Mouse (Mus musculus): Measurements from ENCODE around the gene Lsg1. TPM values are rescaled to one million over a fixed set of nuclear protein-coding genes. Genes with fewer than 3 reads are reported as not detected.

The Lsg1 gene
- polyA plus RNA-seq, 1 experiment from 2014 or later: 49.3 TPM

DNA sequence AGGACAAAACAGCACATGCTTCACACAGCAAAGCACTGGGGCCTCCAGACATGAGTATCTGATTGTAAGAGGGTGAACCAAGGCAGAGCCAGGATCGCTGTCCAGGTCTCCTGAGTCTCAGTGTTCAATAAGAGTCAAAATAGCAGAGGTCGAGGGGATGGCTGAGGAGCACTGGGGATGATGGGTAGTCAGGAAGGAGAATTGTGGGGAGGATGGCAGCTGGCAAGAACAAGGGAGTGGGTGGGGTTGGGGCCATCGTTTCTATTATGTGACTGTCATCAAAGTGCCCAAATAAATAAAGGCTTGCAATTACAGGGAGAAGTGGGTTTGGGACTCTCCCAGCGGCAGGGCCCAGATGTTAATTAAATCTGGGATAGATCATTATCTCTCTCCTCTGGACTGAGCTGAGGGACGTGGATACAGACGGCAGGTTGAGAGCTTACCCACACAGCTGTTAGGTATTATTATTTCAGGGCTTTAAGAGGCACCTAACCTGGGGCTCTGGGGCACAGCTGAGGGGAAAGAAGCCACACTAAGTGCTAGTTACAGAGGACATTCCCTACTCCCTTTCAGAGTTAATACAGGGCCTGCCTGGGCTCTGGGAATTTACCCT lies 27.4 kb upstream of the Lsg1 start:
- H3K9me3 ChIP-seq (ENCODE audit: control insufficient read depth, low read length): no peaks in the 10 kb centered on the region
- ATAC-seq: no peak
- H3K27ac ChIP-seq (ENCODE audit: low read length): no peak overlapping the region
- H3K4me3 ChIP-seq (ENCODE audit: low read length): no peak overlapping the region
- no peaks in the 10 kb centered on the region for H3K4me1 ChIP-seq (ENCODE audit: control insufficient read depth, insufficient read depth, low read length)
- WGBS: 50% methylated on average over 6 of the region's 6 CpGs
- no peaks in the 10 kb centered on the region for H3K27me3 ChIP-seq (replicated peaks; ENCODE audit: control insufficient read depth, insufficient read depth, low read length)
- H3K9ac ChIP-seq (ENCODE audit: low read depth, low read length): no peak overlapping the region
- no peaks in the 10 kb centered on the region for H3K36me3 ChIP-seq (ENCODE audit: control insufficient read depth, insufficient read depth, low read length)
- no peak overlapping the region for H3K4me2 ChIP-seq (ENCODE audit: low read depth, low read length)

DNA sequence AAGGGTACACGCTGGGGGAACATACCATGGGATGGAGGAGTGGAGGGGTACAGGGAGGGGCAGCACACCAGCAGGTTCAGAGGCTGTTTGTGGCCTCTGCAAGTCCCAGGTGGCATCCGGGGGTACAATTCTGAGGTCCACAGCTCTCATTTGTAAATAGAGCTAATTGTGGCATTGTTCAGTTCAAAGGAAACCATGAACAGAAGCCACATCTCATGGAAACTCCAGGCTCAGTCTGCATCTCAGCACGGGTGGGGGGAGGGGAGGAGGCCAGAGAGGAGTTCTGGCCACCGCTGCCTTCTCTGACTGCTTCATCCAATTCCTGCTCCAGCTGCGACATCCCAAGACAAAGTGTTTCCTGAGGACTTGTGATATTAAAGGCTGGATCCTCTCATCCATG lies 26.7 kb upstream of the Lsg1 start:
- Histone ChIP-seq H3K4me2 (ENCODE audit: low read depth, low read length) (no peak overlapping the region), H3K4me1 (ENCODE audit: control insufficient read depth, insufficient read depth, low read length) (no peaks in the 10 kb centered on the region), H3K4me3 (ENCODE audit: low read length) (no peak overlapping the region), H3K27ac (ENCODE audit: low read length) (no peak overlapping the region), H3K9me3 (ENCODE audit: control insufficient read depth, low read length) (no peaks in the 10 kb centered on the region), H3K9ac (ENCODE audit: low read depth, low read length) (no peak overlapping the region), H3K27me3 (replicated peaks; ENCODE audit: control insufficient read depth, insufficient read depth, low read length) (no peaks in the 10 kb centered on the region), H3K36me3 (ENCODE audit: control insufficient read depth, insufficient read depth, low read length) (no peaks in the 10 kb centered on the region)
- 36% methylated on average over 5 of the region's 5 CpGs for WGBS
- no peak for ATAC-seq

DNA sequence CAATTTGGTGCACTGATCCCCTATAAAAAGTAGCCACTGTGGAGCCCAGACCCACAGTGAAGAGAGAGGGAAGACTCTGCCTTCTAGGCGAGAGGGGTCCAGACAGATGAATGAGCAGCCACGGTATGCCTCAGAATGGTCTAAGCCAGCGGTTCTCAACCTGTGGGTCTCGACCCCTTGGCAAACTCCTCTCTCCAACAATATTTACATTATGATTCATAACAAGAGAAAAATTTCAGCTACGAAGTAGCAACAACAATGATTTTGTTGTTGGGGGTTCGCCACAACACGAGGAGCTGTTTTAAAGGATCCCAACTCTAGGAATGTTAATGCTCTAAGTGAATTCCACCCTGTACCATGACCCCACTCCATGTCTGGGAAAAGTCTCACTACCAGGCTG lies 25.7 kb upstream of the Lsg1 start:
- Histone ChIP-seq H3K4me2 (ENCODE audit: low read depth, low read length) (no peak overlapping the region), H3K27me3 (replicated peaks; ENCODE audit: control insufficient read depth, insufficient read depth, low read length) (no peaks in the 10 kb centered on the region), H3K9ac (ENCODE audit: low read depth, low read length) (no peak overlapping the region), H3K9me3 (ENCODE audit: control insufficient read depth, low read length) (no peaks in the 10 kb centered on the region), H3K27ac (ENCODE audit: low read length) (no peak overlapping the region), H3K4me3 (ENCODE audit: low read length) (no peak overlapping the region), H3K36me3 (ENCODE audit: control insufficient read depth, insufficient read depth, low read length) (no peaks in the 10 kb centered on the region), H3K4me1 (ENCODE audit: control insufficient read depth, insufficient read depth, low read length) (no peaks in the 10 kb centered on the region)
- no peak for ATAC-seq
- WGBS: 73% methylated on average over 7 of the region's 7 CpGs

DNA sequence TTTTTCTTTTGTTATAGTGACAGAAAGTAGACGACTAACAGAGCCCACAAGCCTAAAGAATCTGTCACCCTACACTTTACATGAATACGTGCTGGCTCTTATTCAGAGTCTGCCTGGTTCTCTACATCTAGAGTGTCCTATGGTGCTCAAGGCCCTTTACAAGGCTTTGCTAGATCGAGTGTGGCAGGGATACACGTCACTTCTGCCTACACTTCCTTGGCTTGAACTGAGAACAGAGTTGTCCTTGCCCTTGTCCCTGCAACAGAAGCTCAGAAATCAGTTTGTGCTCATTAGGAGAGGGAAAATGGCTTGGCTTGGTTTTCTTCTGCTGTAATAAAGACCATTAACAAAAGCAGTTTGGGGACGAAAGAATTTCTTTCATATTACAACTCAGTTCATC lies 23.9 kb upstream of the Lsg1 start:
- Histone ChIP-seq H3K4me3 (ENCODE audit: low read length) (no peak overlapping the region), H3K27ac (ENCODE audit: low read length) (no peak overlapping the region), H3K4me1 (ENCODE audit: control insufficient read depth, insufficient read depth, low read length) (no peaks in the 10 kb centered on the region), H3K27me3 (replicated peaks; ENCODE audit: control insufficient read depth, insufficient read depth, low read length) (no peaks in the 10 kb centered on the region), H3K4me2 (ENCODE audit: low read depth, low read length) (no peak overlapping the region), H3K9me3 (ENCODE audit: control insufficient read depth, low read length) (no peaks in the 10 kb centered on the region), H3K9ac (ENCODE audit: low read depth, low read length) (no peak overlapping the region), H3K36me3 (ENCODE audit: control insufficient read depth, insufficient read depth, low read length) (no peaks in the 10 kb centered on the region)
- WGBS: 78% methylated on average over 5 of the region's 5 CpGs
- ATAC-seq: no peak

DNA sequence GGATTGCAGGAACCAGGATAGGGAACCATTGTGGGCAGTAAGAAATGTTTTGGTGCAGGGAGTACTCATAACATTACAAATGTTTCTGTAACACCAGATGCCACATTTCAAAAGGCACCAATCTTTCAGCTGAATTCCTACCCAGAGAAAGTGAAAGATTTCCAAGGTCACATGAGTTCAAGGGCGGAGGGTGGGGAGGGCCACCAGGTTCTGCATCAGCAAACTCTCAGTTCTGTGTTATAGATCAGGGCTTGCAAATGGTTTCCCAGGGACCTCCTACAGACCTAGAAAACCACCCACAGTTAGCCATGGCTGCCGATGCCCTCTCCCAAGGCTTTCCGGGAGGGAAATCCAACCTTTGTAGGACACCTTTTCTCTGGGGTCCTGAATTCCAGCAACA lies 20.5 kb upstream of the Lsg1 start:
- Histone ChIP-seq H3K4me2 (ENCODE audit: low read depth, low read length) (no peak overlapping the region), H3K4me1 (ENCODE audit: control insufficient read depth, insufficient read depth, low read length) (0 out of 2 replicates have a peak, but pooled peaks cover under 1% of the 10 kb centered on the region), H3K4me3 (ENCODE audit: low read length) (no peak overlapping the region), H3K27me3 (replicated peaks; ENCODE audit: control insufficient read depth, insufficient read depth, low read length) (no peaks in the 10 kb centered on the region), H3K36me3 (ENCODE audit: control insufficient read depth, insufficient read depth, low read length) (no peaks in the 10 kb centered on the region), H3K9ac (ENCODE audit: low read depth, low read length) (no peak overlapping the region), H3K27ac (ENCODE audit: low read length) (no peak overlapping the region), H3K9me3 (ENCODE audit: control insufficient read depth, low read length) (no peaks in the 10 kb centered on the region)
- 86% methylated on average over 3 of the region's 3 CpGs for WGBS
- ATAC-seq: no peak

DNA sequence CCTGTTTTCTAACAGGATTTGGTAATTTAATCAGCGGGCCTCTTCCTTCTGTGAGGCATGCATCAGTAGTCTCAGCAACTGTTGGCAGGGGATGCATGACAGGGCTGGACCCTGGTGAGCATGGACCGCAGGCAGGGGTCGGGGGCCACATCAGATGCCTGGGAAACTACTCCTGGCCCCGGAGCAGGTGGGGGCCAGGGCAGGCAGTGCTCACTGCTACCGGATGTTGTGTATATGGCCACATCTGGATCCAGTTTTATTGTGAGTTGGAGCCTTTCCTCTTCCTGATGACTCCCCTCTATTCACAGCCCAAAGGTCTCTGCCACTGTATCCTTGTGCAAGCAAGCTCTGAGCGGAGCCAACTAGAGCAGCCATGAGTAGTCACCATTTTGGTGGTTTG lies 18.1 kb upstream of the Lsg1 start:
- Histone ChIP-seq H3K27ac (ENCODE audit: low read length) (no peak overlapping the region), H3K36me3 (ENCODE audit: control insufficient read depth, insufficient read depth, low read length) (no peaks in the 10 kb centered on the region), H3K27me3 (replicated peaks; ENCODE audit: control insufficient read depth, insufficient read depth, low read length) (peaks cover 12% of the 10 kb centered on the region), H3K4me1 (ENCODE audit: control insufficient read depth, insufficient read depth, low read length) (peaks cover 9% of the 10 kb centered on the region; the same call in 1 of the 2 replicates), H3K9ac (ENCODE audit: low read depth, low read length) (no peak overlapping the region), H3K9me3 (ENCODE audit: control insufficient read depth, low read length) (no peaks in the 10 kb centered on the region), H3K4me3 (ENCODE audit: low read length) (no peak overlapping the region), H3K4me2 (ENCODE audit: low read depth, low read length) (no peak overlapping the region)
- no peak for ATAC-seq
- WGBS: 73% methylated on average over 6 of the region's 6 CpGs

DNA sequence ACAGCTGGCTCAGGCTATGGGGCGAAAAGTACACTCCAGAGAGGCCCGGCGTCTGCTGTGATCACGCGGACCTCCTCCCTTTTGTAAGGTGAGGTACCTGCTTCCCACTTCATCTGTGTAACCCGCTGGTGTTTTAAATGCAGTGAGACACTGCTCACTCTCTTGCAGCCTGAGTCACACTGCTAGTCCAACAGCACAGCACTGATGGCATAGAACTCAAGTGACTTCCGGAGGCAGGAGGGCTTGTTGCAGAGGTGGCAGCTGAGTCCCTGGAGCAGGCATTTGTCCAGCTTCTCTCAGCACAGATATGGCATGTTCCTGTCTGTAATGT lies 17.4 kb upstream of the Lsg1 start:
- Histone ChIP-seq H3K9ac (ENCODE audit: low read depth, low read length) (no peak overlapping the region), H3K4me2 (ENCODE audit: low read depth, low read length) (no peak overlapping the region), H3K27me3 (replicated peaks; ENCODE audit: control insufficient read depth, insufficient read depth, low read length) (peaks cover 12% of the 10 kb centered on the region), H3K27ac (ENCODE audit: low read length) (no peak overlapping the region), H3K4me1 (ENCODE audit: control insufficient read depth, insufficient read depth, low read length) (peaks cover 9% of the 10 kb centered on the region; the same call in 1 of the 2 replicates), H3K9me3 (ENCODE audit: control insufficient read depth, low read length) (no peaks in the 10 kb centered on the region), H3K36me3 (ENCODE audit: control insufficient read depth, insufficient read depth, low read length) (no peaks in the 10 kb centered on the region), H3K4me3 (ENCODE audit: low read length) (no peak overlapping the region)
- 78% methylated on average over 7 of the region's 7 CpGs for WGBS
- ATAC-seq: no peak

DNA sequence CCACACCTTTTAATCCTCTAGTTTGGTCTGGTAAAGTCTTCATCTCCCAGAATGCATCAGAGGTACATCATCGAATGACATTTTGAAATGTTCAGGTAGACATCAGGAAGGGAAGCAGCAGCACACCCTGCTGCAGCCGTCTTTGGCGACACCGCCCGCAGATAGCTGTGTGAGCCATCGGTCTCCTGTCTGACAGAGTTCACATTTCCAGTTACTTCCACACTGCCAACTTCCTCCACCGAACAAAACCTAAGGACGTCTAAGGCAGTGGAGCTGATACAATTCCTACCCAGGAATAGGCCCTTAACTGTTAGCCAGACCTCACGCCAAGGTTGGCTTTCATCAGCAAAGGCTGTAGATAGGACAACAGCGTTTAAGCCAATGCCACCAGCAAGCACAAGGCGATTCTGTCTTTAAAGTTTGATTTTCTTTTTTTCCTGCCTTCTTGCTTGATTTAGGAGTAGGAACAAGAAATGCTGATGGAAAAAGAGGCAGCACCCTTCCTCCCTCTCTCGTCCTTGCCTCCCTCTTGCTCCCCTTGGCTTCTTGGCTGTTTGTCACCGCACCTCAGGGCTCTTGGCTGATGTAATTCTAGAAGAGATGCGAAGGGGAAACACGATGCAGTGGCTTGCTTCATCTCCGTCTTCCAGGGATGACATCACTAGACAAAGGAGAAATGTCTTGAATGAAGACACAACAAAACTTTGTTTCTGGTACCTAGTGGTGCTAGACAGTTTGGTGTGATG lies 16.8 kb upstream of the Lsg1 start:
- no peak overlapping the region for H3K4me3 ChIP-seq (ENCODE audit: low read length)
- no peak overlapping the region for H3K27ac ChIP-seq (ENCODE audit: low read length)
- no peaks in the 10 kb centered on the region for H3K36me3 ChIP-seq (ENCODE audit: control insufficient read depth, insufficient read depth, low read length)
- peaks cover 9% of the 10 kb centered on the region; the same call in 1 of the 2 replicates for H3K4me1 ChIP-seq (ENCODE audit: control insufficient read depth, insufficient read depth, low read length)
- WGBS: 80% methylated on average over 16 of the region's 16 CpGs
- no peak for ATAC-seq
- no peak overlapping the region for H3K9ac ChIP-seq (ENCODE audit: low read depth, low read length)
- H3K4me2 ChIP-seq (ENCODE audit: low read depth, low read length): no peak overlapping the region
- no peaks in the 10 kb centered on the region for H3K9me3 ChIP-seq (ENCODE audit: control insufficient read depth, low read length)
- H3K27me3 ChIP-seq (replicated peaks; ENCODE audit: control insufficient read depth, insufficient read depth, low read length): peaks cover 12% of the 10 kb centered on the region

DNA sequence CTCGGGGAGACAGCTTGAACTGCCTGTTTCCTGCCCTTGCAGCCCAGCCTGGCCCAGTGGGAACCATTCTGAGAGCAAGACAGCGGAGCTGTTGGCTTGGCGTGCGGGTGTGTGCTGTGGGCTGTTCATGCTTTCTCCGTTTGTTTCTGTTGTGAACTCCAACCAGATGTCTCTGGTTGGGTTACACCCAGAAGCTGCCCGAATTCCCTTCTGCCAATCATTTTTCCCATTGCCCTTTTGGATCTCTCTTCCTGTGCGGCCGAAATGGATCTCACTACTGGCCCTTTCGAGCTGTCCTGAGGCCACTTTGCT lies 16.1 kb upstream of the Lsg1 start:
- Histone ChIP-seq H3K9me3 (ENCODE audit: control insufficient read depth, low read length) (no peaks in the 10 kb centered on the region), H3K36me3 (ENCODE audit: control insufficient read depth, insufficient read depth, low read length) (no peaks in the 10 kb centered on the region), H3K27me3 (replicated peaks; ENCODE audit: control insufficient read depth, insufficient read depth, low read length) (peaks cover 12% of the 10 kb centered on the region), H3K9ac (ENCODE audit: low read depth, low read length) (0 out of 2 replicates have a peak overlapping the region, but pooled peaks have one; percentile 31), H3K4me3 (ENCODE audit: low read length) (no peak overlapping the region), H3K4me1 (ENCODE audit: control insufficient read depth, insufficient read depth, low read length) (peaks cover 9% of the 10 kb centered on the region; the same call in 1 of the 2 replicates), H3K4me2 (ENCODE audit: low read depth, low read length) (no peak overlapping the region), H3K27ac (ENCODE audit: low read length) (0 out of 2 replicates have a peak overlapping the region, but pooled peaks have one; percentile 5)
- WGBS: 64% methylated on average over 9 of the region's 9 CpGs
- ATAC-seq: no peak

All from intestine, embryonic 16.5 days (tissue).